Mouse (Mus musculus) kidney, postnatal 4 days (tissue): ENCODE data around the gene Prkci.

Source experiments
- DNase-seq, 2 experiments: peaks; one replicate each; pipeline ENCODE4 v3.0.0; 2021; ENCODE audit warnings: mixed read lengths in 2 of 2

The Prkci gene

DNA sequence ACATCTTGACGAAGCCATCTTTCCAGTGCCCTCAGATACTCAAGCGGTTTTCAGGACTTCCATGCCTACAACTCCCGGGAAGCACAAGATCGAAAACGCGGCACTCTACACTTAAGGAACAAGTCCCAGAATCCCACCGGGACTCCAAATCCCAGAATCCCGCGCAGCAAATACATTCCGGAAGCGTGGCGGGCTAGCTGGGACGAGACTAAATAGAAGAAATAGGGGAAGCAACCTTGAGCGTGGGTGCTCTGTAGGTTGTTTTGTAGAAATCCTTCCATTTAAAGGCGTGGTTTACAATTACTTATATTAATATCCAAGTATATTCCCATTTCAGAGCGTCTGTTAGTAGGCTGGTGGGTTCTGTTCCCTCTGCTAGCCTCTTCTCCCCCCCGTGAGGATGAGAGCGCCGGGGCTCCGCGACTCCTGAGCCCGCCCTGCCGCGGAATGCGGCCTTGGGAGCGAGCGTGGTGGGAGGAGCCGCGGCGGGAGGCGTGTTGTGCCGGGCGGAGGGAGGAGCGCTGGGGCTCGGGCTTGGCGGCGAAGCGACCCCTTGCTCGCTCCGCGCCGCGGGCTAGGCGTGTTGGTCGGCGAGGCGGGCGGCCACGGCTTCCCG is at the start of gene Prkci:
Gene Prkci, plus strand, starts transcription at position 465 of the 616 bp plus-strand sequence.
- DNase-seq = peak; percentile 95 to 97

- peak; percentile 14 to 18 for DNase-seq
Measured at GRCm38 (mm10) chr3:30951652-30952051, 43.9 kb upstream of the Prkci start.

DNA sequence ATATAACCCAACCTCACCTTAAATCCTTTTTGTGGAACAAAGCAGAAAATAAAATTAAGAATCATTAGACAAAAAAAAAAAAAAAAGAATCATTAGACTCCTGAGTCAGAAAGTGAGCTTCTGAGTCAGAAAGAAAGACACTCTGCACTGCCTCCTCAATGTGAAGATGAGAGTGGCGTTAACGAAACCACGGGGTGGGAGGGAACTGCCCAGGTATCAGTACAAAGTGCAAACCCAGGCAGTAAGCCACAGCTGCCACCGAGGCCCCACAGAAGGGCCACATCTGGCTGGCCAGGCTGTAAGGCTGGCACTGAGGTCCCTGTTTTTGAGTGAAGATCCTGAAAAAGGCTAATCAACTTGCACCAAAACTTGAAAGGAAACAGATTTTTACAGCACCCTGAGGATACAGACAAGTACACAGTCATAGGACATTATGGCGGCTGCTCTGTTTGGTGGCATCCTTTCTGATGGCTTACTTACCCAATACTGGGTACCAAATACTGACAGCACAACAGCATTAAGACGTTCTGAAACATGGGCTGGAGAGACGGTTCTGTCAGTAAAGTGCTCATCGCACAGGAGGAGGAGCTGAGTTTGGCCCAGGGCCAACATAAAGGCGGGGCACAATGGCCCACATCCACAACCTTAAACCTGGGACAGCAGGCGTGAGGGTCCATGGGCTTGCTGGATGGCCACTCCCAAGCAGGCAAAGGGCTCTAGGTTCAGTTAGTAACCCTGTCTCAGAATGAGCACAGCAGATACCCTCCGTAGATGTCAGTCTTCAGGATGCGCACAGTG is 43.1 kb upstream of the Prkci start:
- no peak for DNase-seq

DNA sequence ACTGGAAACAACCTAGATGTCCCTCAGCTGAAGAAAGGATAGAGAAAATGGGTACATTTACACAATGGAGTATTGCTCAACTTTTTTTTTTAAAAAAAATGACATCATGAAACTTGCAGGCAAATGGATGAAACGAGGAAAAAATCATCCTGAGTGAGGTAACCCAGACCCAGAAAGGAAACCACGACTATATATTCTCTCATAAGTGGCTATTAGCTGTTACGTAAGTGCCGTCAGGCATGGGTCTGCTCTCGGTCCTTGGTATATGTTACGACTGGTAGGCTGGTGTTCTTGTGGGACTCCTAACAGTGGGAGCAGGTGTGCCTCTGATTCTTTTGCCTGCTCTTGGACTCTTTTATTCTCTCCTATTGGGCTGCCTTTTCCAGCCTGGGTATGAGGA is 39.2 kb upstream of the Prkci start:
- no peak for DNase-seq

GRCm38 (mm10) chr3:30958709-30959108 is 36.8 kb upstream of the Prkci start:
- no peak for DNase-seq

- DNase-seq = peak in 1 of 2 experiments; percentile 15
Measured at GRCm38 (mm10) chr3:30959868-30960831, 35.4 kb upstream of the Prkci start.

DNA sequence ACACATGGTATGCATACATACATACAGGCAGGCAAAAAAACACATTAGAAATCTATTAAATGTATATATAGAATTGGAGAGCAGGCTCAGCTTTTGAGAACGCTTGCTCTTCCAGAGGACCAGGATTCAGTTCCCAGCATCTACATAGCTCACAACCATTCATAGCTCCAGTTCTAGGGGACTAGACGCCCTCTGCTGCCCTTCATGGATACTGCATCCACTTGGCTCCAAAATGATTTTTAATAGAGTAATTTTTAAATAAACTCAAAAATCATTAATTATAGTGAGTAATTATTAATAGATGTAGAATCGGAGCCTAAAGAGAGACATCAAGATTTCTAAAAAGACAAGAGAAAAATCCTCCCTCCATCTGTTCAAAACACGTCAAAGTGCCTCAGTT is 32.4 kb upstream of the Prkci start:
- DNase-seq = no peak

DNA sequence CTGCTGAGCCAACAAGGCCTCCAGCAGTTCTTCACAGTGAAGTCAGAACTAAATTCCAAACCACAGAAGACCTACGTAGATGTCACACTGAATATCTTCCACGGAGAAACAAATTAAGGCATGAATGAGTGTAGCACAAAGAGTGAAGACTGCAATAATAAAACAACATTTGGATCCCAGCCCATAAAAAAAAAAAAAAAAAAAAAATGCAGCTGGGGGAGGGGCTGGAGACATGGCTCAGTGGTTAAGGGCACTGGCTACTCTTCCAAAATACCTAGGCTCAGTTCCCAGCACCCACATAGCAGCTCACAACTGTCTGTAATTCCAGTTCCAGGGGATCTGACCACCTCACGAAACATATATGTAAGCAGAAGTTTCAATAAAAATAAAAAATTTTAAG is 31.3 kb upstream of the Prkci start:
- DNase-seq = no peak

DNA sequence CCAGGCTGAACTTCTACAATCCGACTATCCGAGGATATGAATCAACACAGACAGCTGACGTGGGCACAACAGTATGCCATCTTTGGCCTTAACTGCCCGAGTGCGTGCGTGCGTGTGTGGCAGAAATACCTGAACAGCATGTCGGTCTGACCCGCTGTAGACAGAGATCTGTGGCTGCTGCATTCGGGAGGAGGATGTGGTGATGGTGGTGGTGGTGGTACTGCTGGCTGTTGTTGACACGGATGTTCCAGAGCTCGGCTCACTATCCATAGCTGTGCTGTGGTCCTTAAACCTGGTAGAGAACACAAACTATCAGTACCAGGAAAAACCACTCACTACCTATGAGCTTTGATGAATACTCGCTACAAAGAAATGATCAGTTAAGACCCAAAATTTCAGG is 29.9 kb upstream of the Prkci start:
- DNase-seq = no peak

DNA sequence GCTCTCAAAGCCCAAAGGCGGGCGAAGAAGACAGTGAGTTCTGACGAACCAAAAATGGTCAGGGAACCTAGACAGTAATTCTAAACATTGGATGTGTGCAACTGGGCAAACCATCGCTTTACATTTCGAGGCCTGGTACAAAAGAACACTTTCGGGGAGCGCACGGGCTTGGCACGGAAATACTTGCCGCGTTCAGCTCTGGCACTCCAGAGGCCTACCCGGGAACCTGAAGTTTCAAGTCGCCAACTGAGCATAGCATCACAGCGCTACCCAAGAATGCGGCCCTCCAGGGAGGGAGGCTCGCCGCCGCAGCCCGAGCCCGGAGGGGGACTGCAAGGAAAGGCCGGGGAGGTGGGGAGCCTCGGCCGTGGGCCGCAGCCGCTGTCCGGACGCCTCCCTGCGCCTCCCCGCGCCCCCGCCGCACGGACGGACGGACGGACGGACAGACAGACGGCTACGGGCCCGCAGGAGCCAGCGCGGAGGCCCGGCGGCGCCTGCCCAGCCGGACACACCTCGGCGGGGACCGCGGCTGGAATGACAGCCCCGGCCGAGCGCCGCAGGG is 26.9 kb upstream of the Prkci start:
- peak; percentile 61 to 78 for DNase-seq

DNA sequence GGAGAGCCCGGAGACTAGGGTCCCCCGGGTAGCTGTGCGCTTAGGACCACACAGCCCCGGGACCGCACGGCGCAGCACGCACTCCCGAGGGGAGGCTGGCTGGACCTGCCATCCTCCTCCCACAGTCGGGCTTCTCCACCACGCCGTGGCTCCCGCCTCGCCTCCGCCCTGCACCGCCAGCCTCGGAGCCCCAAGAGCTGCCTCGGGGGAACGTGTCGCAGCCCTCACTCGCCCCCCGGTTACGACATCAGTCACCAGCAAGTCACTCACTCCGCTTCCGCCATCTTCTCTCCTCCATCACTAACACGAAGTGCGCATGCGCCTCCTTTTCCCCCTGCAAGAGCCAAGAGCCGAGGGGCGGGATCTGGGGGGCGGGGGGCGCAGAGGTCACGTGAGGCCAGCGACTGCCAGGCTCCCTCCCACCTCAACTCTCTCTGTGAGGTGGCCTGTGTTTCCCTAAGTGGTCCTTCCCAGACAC is 26.4 kb upstream of the Prkci start, which contains the start of gene Phc3:
Gene Phc3, minus strand, starts transcription at position 312 of the 478 bp plus-strand sequence.
- DNase-seq = peak; percentile 95 to 96

GRCm38 (mm10) chr3:30975102-30975754 is 20.3 kb upstream of the Prkci start:
- peak; percentile 68 to 75 for DNase-seq

GRCm38 (mm10) chr3:30976991-30977603 is 18.4 kb upstream of the Prkci start:
- peak; percentile 15 to 45 for DNase-seq

- DNase-seq = no peak
Measured at GRCm38 (mm10) chr3:30981616-30982380, 13.7 kb upstream of the Prkci start.

DNA sequence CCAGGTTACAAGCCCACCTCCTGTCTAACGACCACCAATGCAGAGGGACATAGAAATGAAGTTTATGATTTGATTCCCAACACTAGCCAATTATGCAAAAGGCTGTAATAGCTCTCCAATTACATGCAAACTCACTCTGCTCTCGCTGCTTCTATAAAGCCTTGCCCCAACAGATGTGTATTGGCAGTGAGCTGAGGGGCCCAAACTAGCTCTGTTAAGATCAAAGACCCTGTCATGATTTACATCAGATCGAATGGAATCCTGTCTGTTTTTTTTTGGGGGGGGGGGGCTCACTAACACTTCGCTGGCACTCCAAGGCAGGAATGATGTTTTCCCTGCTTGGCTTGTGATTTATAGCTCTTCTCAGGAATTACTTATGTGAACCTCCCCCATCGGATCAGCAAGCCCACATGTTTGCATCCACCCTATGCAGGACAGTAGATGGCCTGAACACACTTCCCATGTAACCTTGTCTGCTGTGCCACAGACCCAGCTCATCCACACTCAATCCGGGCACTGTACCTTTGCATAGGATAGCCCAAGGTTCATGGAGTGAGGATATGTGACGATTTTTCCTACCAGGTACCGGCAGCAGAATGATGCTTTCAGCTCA is 12.5 kb upstream of the Prkci start:
- DNase-seq = no peak

GRCm38 (mm10) chr3:30987396-30988318 is 7.9 kb upstream of the Prkci start:
- DNase-seq = no peak

- DNase-seq = no peak
Measured at GRCm38 (mm10) chr3:30992161-30992560, 3.4 kb upstream of the Prkci start.

GRCm38 (mm10) chr3:30993066-30993573 is 2.4 kb upstream of the Prkci start:
- DNase-seq = peak in 1 of 2 experiments; percentile 17

DNA sequence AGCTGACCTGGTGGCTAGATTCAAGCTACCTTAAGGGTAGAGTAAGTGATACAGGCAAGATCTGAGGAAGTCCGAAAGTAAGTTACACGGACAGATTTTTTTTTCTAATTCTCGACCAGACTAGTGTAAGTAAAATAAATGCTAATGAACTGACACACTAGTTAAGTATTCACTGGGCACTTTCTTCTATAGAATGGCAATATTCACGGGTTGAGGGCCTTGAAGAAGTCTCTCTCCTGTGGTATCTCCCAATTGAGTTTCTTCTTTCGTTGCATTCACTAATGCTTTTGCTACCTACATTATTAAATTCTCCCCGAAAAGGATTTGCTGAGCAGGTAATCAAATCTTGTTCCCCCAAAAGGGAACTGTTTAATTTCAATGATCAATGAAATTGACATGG is 688 bp upstream of the Prkci start:
- no peak for DNase-seq
